Mouse (Mus musculus): Measurements from ENCODE around the gene Resp18. TPM values are rescaled to one million over a fixed set of nuclear protein-coding genes. Genes with fewer than 3 reads are reported as not detected.

The Resp18 gene
- polyA plus RNA-seq, 1 experiment from 2014 or later: 62.4 TPM

DNA sequence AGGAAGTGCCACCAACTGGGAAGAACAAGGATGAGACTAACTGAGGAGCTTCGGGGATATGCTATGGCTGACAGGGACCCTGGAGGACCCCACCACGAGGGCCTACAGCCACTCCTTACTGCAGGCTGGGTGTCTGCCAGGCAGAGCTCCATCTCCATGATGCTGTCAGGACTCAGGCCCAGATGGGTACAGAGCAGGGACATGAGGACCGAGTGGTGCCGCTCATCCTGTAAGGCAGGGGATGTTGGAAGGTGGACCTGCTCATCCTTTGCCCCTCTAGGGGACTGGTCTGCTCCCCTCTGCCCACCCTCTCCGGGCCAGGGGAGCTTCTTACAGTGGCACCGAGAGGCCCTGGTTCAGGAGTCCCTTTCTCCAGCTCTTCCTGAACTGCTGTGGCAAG lies 36.8 kb upstream of the Resp18 start:
- Histone ChIP-seq H3K9ac (ENCODE audit: low read length) (no peak overlapping the region), H3K27me3 (replicated peaks; ENCODE audit: control insufficient read depth, insufficient read depth, low read length) (no peaks in the 10 kb centered on the region), H3K36me3 (ENCODE audit: control insufficient read depth, insufficient read depth, low read length) (peaks cover 51% of the 10 kb centered on the region), H3K27ac (ENCODE audit: low read depth, low read length) (no peak overlapping the region), H3K9me3 (replicated peaks; ENCODE audit: control insufficient read depth, low read length) (no peaks in the 10 kb centered on the region), H3K4me1 (ENCODE audit: control insufficient read depth, insufficient read depth, low read length) (peaks cover 6% of the 10 kb centered on the region; the same call in 1 of the 2 replicates), H3K4me3 (ENCODE audit: low read depth, low read length) (no peak overlapping the region), H3K4me2 (ENCODE audit: low read length) (no peak overlapping the region)
- DNase-seq (ENCODE audit: low spot score) (no peak), ATAC-seq (no peak)
- WGBS: 86% methylated on average over 6 of the region's 6 CpGs

DNA sequence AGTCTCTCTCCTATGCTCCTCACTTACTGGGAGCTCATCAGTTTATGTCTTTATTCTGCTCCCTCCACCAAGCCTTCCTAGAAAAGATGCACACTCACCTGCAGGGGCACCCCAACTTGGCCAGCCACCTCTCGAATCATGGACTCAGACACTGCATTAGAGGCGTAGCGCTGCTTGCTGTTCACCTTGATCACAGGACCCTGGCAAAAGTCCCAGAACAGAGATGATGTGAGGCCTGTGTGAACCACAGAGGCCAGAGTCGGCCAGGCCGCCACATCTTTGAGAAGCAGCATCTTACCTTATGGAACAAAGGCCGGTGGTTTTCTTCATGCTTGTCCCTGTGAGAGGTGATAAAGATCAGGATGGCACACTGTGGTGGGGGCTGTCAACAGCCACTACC lies 33.5 kb upstream of the Resp18 start:
- Histone ChIP-seq H3K27me3 (replicated peaks; ENCODE audit: control insufficient read depth, insufficient read depth, low read length) (no peaks in the 10 kb centered on the region), H3K9ac (ENCODE audit: low read length) (no peak overlapping the region), H3K4me3 (ENCODE audit: low read depth, low read length) (no peak overlapping the region), H3K27ac (ENCODE audit: low read depth, low read length) (no peak overlapping the region), H3K9me3 (replicated peaks; ENCODE audit: control insufficient read depth, low read length) (no peaks in the 10 kb centered on the region), H3K4me2 (ENCODE audit: low read length) (no peak overlapping the region), H3K36me3 (ENCODE audit: control insufficient read depth, insufficient read depth, low read length) (peaks cover 81% of the 10 kb centered on the region), H3K4me1 (ENCODE audit: control insufficient read depth, insufficient read depth, low read length) (peaks cover 6% of the 10 kb centered on the region; the same call in 1 of the 2 replicates)
- no peak for ATAC-seq
- WGBS: 92% methylated on average over 6 of the region's 6 CpGs
- no peak for DNase-seq (ENCODE audit: low spot score)

DNA sequence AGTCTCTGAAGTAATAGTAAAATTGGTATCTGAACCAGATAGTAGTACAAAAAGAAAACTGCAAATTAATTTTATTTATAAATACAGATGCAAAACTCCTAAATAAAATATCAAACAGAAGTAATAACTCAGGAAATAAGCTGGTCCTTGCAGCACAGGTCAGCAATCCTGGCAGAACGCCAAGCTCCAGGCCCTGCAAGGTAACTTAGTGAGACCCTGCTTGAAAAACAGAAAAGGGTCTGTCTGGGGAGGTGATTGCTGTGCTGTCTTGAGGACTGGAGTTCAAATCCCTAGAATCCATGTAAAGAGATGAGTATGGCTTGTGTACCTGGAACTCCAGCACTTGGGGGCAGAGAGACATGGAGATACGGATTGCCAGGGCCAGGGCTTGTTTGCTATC lies 26.4 kb upstream of the Resp18 start:
- Histone ChIP-seq H3K4me3 (ENCODE audit: low read depth, low read length) (no peak overlapping the region), H3K27ac (ENCODE audit: low read depth, low read length) (no peak overlapping the region), H3K9ac (ENCODE audit: low read length) (no peak overlapping the region), H3K36me3 (ENCODE audit: control insufficient read depth, insufficient read depth, low read length) (peaks cover 31% of the 10 kb centered on the region), H3K9me3 (replicated peaks; ENCODE audit: control insufficient read depth, low read length) (no peaks in the 10 kb centered on the region), H3K4me2 (ENCODE audit: low read length) (no peak overlapping the region), H3K27me3 (replicated peaks; ENCODE audit: control insufficient read depth, insufficient read depth, low read length) (no peaks in the 10 kb centered on the region), H3K4me1 (ENCODE audit: control insufficient read depth, insufficient read depth, low read length) (no peaks in the 10 kb centered on the region)
- WGBS: 76% methylated on average over 2 of the region's 2 CpGs
- DNase-seq (ENCODE audit: low spot score): no peak
- ATAC-seq: no peak

DNA sequence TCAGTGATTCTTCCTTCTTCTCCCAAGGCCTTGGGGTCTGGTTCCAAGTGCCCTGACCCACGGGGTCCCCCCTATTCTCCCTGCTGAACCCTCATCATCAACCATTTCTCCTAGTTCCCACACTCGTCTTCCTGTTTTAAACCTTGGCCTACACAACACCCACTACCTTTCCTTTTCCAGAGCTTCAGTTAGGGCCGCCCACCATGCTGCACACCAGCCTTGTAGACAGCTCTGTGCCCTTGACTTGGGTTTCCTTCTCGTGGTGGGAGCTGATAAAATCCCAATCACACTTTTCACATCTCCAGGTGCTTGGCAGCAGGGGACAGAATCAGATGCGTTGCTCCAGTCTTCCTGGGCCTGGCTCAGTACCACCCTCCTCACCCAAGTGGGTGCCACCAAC lies 16.1 kb upstream of the Resp18 start:
- Histone ChIP-seq H3K36me3 (ENCODE audit: control insufficient read depth, insufficient read depth, low read length) (no peaks in the 10 kb centered on the region), H3K27me3 (replicated peaks; ENCODE audit: control insufficient read depth, insufficient read depth, low read length) (no peaks in the 10 kb centered on the region), H3K9me3 (replicated peaks; ENCODE audit: control insufficient read depth, low read length) (no peaks in the 10 kb centered on the region), H3K27ac (ENCODE audit: low read depth, low read length) (no peak overlapping the region), H3K9ac (ENCODE audit: low read length) (no peak overlapping the region), H3K4me3 (ENCODE audit: low read depth, low read length) (no peak overlapping the region), H3K4me2 (ENCODE audit: low read length) (no peak overlapping the region), H3K4me1 (ENCODE audit: control insufficient read depth, insufficient read depth, low read length) (peaks cover 9% of the 10 kb centered on the region)
- ATAC-seq (no peak), DNase-seq (ENCODE audit: low spot score) (no peak)
- WGBS: 72% methylated on average over 5 of the region's 5 CpGs

DNA sequence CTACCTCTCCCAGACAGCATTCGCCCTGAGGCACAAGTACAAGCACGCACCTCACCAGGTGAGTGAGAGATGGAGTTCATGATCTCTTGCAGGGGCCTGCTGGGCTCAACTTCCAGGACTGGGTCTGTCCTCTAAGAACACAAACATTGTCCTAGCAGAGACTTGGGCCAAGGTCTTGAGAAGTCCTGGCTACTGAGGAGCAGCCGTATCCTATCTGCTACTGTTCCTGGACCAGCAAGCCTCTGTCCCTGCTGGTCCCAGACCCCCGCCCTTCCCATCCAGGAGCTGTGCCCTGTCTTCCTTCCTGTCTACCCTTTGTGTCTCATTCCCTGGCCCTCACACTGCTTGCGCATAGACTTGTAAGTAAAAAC lies 15.1 kb upstream of the Resp18 start:
- 91% methylated on average over 5 of the region's 5 CpGs for WGBS
- H3K4me2 ChIP-seq (ENCODE audit: low read length): no peak overlapping the region
- no peak overlapping the region for H3K27ac ChIP-seq (ENCODE audit: low read depth, low read length)
- no peak overlapping the region for H3K9ac ChIP-seq (ENCODE audit: low read length)
- H3K27me3 ChIP-seq (replicated peaks; ENCODE audit: control insufficient read depth, insufficient read depth, low read length): no peaks in the 10 kb centered on the region
- H3K4me1 ChIP-seq (ENCODE audit: control insufficient read depth, insufficient read depth, low read length): peaks cover 17% of the 10 kb centered on the region
- no peak for ATAC-seq
- no peaks in the 10 kb centered on the region for H3K36me3 ChIP-seq (ENCODE audit: control insufficient read depth, insufficient read depth, low read length)
- H3K9me3 ChIP-seq (replicated peaks; ENCODE audit: control insufficient read depth, low read length): no peaks in the 10 kb centered on the region
- no peak overlapping the region for H3K4me3 ChIP-seq (ENCODE audit: low read depth, low read length)
- no peak for DNase-seq (ENCODE audit: low spot score)

DNA sequence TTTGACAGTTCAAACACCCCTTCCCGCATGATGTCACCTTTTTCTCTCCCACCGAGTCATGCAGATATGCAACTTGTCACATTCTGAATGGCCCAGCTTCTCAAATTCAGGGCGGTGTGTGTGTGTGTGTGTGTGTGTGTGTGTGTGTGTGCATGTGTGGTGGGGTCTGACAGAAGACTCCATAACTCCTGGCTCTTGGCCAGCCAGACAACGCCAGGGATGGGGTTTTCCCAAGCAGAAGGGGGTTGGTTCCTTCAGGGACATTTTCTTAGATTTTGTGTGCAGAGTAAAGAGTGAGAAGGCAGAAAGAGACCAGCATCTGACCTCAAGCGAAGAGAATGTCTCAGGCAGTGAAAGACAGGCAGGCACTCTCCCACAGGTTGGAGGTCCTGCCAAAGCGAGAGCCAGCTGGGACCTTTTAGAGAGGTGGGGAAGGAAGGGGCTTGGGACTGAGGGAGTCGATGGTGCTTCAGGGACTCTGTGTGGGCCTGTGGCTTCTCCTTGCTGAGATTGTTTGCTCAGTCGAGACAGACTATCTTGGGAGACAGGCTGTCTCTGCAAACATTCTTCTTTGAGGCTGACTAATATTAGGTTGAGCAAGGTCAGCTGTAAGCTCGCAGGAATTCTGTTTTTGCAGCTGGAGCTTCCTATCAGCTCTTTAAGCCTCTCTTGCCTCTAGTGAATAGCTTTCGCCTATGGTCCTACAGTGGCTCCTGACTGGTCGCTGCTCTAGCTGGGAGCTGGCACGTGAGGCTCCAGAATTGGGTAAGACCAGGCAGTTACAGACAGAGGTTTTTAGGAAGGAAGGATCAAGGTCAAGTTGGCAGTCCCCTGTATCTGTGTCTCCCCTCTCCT lies 14.5 kb upstream of the Resp18 start:
- WGBS: 63% methylated on average over 12 of the region's 12 CpGs

GRCm38 (mm10) chr1:75291321-75291720 lies 13.1 kb upstream of the Resp18 start:
- no peak overlapping the region for H3K9ac ChIP-seq (ENCODE audit: low read length)
- no peak overlapping the region for H3K4me2 ChIP-seq (ENCODE audit: low read length)
- H3K27me3 ChIP-seq (replicated peaks; ENCODE audit: control insufficient read depth, insufficient read depth, low read length): no peaks in the 10 kb centered on the region
- peaks cover 17% of the 10 kb centered on the region for H3K4me1 ChIP-seq (ENCODE audit: control insufficient read depth, insufficient read depth, low read length)
- no peaks in the 10 kb centered on the region for H3K36me3 ChIP-seq (ENCODE audit: control insufficient read depth, insufficient read depth, low read length)
- H3K9me3 ChIP-seq (replicated peaks; ENCODE audit: control insufficient read depth, low read length): no peaks in the 10 kb centered on the region
- H3K4me3 ChIP-seq (ENCODE audit: low read depth, low read length): no peak overlapping the region
- H3K27ac ChIP-seq (ENCODE audit: low read depth, low read length): no peak overlapping the region
- DNase-seq (ENCODE audit: low spot score): no peak
- WGBS: 83% methylated on average over 8 of the region's 8 CpGs
- ATAC-seq: no peak

More for the DNA sequence above, 14.5 kb upstream of the Resp18 start:
- H3K36me3 ChIP-seq (ENCODE audit: control insufficient read depth, insufficient read depth, low read length): no peaks in the 10 kb centered on the region
- no peaks in the 10 kb centered on the region for H3K27me3 ChIP-seq (replicated peaks; ENCODE audit: control insufficient read depth, insufficient read depth, low read length)
- no peak overlapping the region for H3K4me3 ChIP-seq (ENCODE audit: low read depth, low read length)
- H3K9me3 ChIP-seq (replicated peaks; ENCODE audit: control insufficient read depth, low read length): no peaks in the 10 kb centered on the region
- H3K4me1 ChIP-seq (ENCODE audit: control insufficient read depth, insufficient read depth, low read length): peaks cover 17% of the 10 kb centered on the region
- no peak overlapping the region for H3K27ac ChIP-seq (ENCODE audit: low read depth, low read length)
- no peak for DNase-seq (ENCODE audit: low spot score)
- H3K9ac ChIP-seq (ENCODE audit: low read length): no peak overlapping the region
- H3K4me2 ChIP-seq (ENCODE audit: low read length): no peak overlapping the region
- ATAC-seq: no peak

GRCm38 (mm10) chr1:75290582-75290981 lies 12.4 kb upstream of the Resp18 start:
- H3K9me3 ChIP-seq (replicated peaks; ENCODE audit: control insufficient read depth, low read length): no peaks in the 10 kb centered on the region
- H3K9ac ChIP-seq (ENCODE audit: low read length): no peak overlapping the region
- DNase-seq (ENCODE audit: low spot score) (peak; percentile 83), ATAC-seq (peak; percentile 44; the same call in 1 of the 2 replicates)
- H3K4me2 ChIP-seq (ENCODE audit: low read length): no peak overlapping the region
- no peak overlapping the region for H3K4me3 ChIP-seq (ENCODE audit: low read depth, low read length)
- H3K36me3 ChIP-seq (ENCODE audit: control insufficient read depth, insufficient read depth, low read length): no peaks in the 10 kb centered on the region
- H3K27me3 ChIP-seq (replicated peaks; ENCODE audit: control insufficient read depth, insufficient read depth, low read length): no peaks in the 10 kb centered on the region
- peaks cover 17% of the 10 kb centered on the region for H3K4me1 ChIP-seq (ENCODE audit: control insufficient read depth, insufficient read depth, low read length)
- H3K27ac ChIP-seq (ENCODE audit: low read depth, low read length): peak overlapping the region; percentile 85; the same call in 1 of the 2 replicates

- H3K4me3 ChIP-seq (ENCODE audit: low read depth, low read length): no peak overlapping the region
- H3K27ac ChIP-seq (ENCODE audit: low read depth, low read length): peak overlapping the region; percentile 85
- peaks cover 17% of the 10 kb centered on the region for H3K4me1 ChIP-seq (ENCODE audit: control insufficient read depth, insufficient read depth, low read length)
- H3K9ac ChIP-seq (ENCODE audit: low read length): no peak overlapping the region
- WGBS: 33% methylated on average over 8 of the region's 8 CpGs
- DNase-seq (ENCODE audit: low spot score) (no peak), ATAC-seq (peak; percentile 36; the same call in 1 of the 2 replicates)
- H3K9me3 ChIP-seq (replicated peaks; ENCODE audit: control insufficient read depth, low read length): no peaks in the 10 kb centered on the region
- no peaks in the 10 kb centered on the region for H3K27me3 ChIP-seq (replicated peaks; ENCODE audit: control insufficient read depth, insufficient read depth, low read length)
- H3K4me2 ChIP-seq (ENCODE audit: low read length): peak overlapping the region; percentile 18; the same call in 1 of the 2 replicates
- no peaks in the 10 kb centered on the region for H3K36me3 ChIP-seq (ENCODE audit: control insufficient read depth, insufficient read depth, low read length)
Observed at GRCm38 (mm10) chr1:75289888-75290431, 11.7 kb upstream of the Resp18 start.
